Mouse (Mus musculus): ENCODE data around the gene Ubxn7. TPM values are rescaled to one million over a fixed set of nuclear protein-coding genes. Genes with fewer than 3 reads are reported as not detected.

Gene Ubxn7
- polyA plus RNA-seq, 1 experiment = 40.0 TPM

DNA sequence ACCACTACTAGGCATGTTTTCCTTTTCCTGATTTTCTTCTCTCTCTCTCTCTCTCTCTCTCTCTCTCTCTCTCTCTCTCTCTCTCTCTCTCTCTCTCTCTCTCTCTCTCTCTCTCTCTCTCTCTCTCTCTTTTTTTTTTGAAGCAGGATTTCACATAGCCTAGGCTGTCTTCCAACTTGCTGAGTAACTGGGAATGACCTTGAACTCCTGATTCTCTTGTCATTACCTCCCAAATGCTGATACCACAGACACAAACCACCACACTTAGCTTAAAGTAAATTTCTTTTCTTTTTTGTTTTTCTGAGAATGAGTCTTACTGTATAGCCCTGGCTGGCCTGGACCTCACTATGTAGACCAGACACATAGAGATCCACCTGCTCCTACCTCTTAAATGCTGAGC lies 102.6 kb downstream of the Ubxn7 start:
- TF ChIP-seq POLR2A (IDR thresholded peaks at IDR 0.05; ENCODE audit: borderline replicate concordance, extremely low read depth, insufficient read depth, insufficient read length, poor library complexity, severe bottlenecking) = no peak
- no peak for TF ChIP-seq CTCF (IDR thresholded peaks at IDR 0.05; ENCODE audit: borderline replicate concordance, extremely low read depth, insufficient read depth, insufficient read length)
- DNase-seq (ENCODE audit: low read depth) = no peak

DNA sequence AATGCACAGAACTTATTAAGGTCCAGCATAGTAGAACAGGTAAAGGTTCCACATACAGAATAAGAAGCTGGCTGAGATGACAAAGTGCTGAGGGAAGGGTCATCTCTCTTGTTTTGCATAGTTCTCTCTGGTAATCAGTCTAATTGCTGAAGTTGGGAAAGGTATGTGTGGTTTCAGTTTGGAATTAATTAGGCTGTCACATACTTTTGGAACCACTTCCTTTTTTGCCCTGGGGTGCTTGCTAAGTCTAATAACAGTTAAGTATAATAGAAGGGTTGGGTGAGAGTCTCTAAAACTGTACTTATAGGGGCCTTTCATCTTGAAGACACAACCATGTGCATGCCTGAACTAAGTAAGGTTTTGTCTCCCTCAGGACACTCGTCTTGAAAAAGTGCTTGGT lies 104.6 kb downstream of the Ubxn7 start:
- no peak for TF ChIP-seq CTCF (IDR thresholded peaks at IDR 0.05; ENCODE audit: borderline replicate concordance, extremely low read depth, insufficient read depth, insufficient read length)
- no peak for TF ChIP-seq POLR2A (IDR thresholded peaks at IDR 0.05; ENCODE audit: borderline replicate concordance, extremely low read depth, insufficient read depth, insufficient read length, poor library complexity, severe bottlenecking)
- DNase-seq (ENCODE audit: low read depth) = no peak

DNA sequence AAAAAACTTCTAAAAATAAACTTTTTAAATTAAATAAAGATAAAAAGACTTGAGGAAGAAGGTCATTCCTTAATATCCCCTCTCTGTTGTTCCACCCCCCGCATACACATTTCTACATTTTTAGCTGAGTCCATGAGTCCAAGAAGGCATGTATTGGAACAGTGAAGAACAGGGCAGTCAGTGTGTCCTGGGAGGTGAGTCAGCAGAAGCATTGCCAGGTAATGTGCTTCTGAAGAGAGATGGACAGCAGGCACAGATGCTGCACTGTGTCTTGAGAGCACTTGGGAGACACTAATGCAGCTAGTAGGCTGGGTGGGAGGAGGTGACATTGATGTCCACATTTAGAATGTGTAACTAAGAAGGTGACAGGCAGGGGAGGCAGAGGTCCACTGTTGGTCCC lies 105.2 kb downstream of the Ubxn7 start:
- no peak for TF ChIP-seq POLR2A (IDR thresholded peaks at IDR 0.05; ENCODE audit: borderline replicate concordance, extremely low read depth, insufficient read depth, insufficient read length, poor library complexity, severe bottlenecking)
- no peak for TF ChIP-seq CTCF (IDR thresholded peaks at IDR 0.05; ENCODE audit: borderline replicate concordance, extremely low read depth, insufficient read depth, insufficient read length)
- no peak for DNase-seq (ENCODE audit: low read depth)

DNA sequence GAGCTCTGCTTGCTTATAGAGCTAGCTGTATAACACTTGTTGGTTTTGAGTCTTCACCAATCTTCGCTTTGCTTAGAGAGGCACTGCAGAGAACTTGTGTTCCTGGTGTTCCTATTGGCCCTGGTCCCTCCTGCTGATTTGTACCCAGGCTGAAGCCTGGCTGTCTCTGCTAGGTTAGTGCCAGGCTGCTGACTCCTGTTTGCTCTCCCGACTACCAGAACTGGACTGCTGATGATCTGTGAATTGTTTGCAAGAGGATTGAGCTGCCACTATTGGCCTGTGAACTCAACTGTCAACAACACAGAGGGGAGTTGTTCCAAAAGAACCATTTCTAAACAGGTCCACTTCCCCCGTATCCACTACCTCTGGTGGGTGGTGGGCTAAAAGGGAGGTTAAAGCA lies 109.4 kb downstream of the Ubxn7 start:
- no peak for DNase-seq (ENCODE audit: low read depth)

More for the DNA sequence above, 109.4 kb downstream of the Ubxn7 start:
- TF ChIP-seq CTCF (IDR thresholded peaks at IDR 0.05; ENCODE audit: borderline replicate concordance, extremely low read depth, insufficient read depth, insufficient read length) (no peak), POLR2A (IDR thresholded peaks at IDR 0.05; ENCODE audit: borderline replicate concordance, extremely low read depth, insufficient read depth, insufficient read length, poor library complexity, severe bottlenecking) (no peak)

Other genes starting within 250 kb of the Ubxn7 start
- gene Pigx, start 232.5 kb upstream of the Ubxn7 start, polyA plus RNA-seq (2012; rRNA removed) = 74.9 and 103 TPM in 2 replicates
- gene Cep19, start 232.5 kb upstream of the Ubxn7 start, polyA plus RNA-seq (2012; rRNA removed) = 24.3 and 26.3 TPM in 2 replicates
- gene Nrros, start 166.7 kb upstream of the Ubxn7 start, polyA plus RNA-seq (2012; rRNA removed) = 6.8 and 8.8 TPM in 2 replicates
- gene Bex6, start 152.4 kb upstream of the Ubxn7 start, polyA plus RNA-seq (2012; rRNA removed) = not detected in 2 replicates
- 22.1 and 27.0 TPM in 2 replicates for gene Fbxo45, start 85.1 kb upstream of the Ubxn7 start, polyA plus RNA-seq (2012; rRNA removed)
- 9.9 and 12.3 TPM in 2 replicates for gene Wdr53, start 85.0 kb upstream of the Ubxn7 start, polyA plus RNA-seq (2012; rRNA removed)
- gene Smco1, start 60.8 kb upstream of the Ubxn7 start, polyA plus RNA-seq (2012; rRNA removed) = 0.05 and 0.11 TPM in 2 replicates
- 14.5 and 16.0 TPM in 2 replicates for gene Rnf168, start 54.8 kb upstream of the Ubxn7 start, polyA plus RNA-seq (2012; rRNA removed)
- 0.10 TPM in 1 of 2 replicates, not detected in the other for gene Tm4sf19, start 68.2 kb downstream of the Ubxn7 start, polyA plus RNA-seq (2012; rRNA removed)
- gene Tctex1d2, start 87.4 kb downstream of the Ubxn7 start, polyA plus RNA-seq (2012; rRNA removed) = 19.1 and 23.6 TPM in 2 replicates
- gene Pcyt1a, start 98.7 kb downstream of the Ubxn7 start, polyA plus RNA-seq (2012; rRNA removed) = 28.1 and 37.2 TPM in 2 replicates
- 0.04 and 0.06 TPM in 2 replicates for gene Slc51a, start 155.6 kb downstream of the Ubxn7 start, polyA plus RNA-seq (2012; rRNA removed)
- gene Zdhhc19, start 164.0 kb downstream of the Ubxn7 start, polyA plus RNA-seq (2012; rRNA removed) = 0.15 TPM in 1 of 2 replicates, not detected in the other

Measured in brain, embryonic 14.5 days (tissue).